Mouse (Mus musculus) stomach, embryonic 15.5 days (tissue): ENCODE measurements around the gene Th. TPM values are rescaled to one million over a fixed set of nuclear protein-coding genes. Genes with fewer than 3 reads are reported as not detected.

Experiments used
- ATAC-seq: fragments of 200-750 bp; cut with Nextera tagmentation; 2 replicates; pipeline ENCODE4 v1.8.0; 2017; ENCODE audit warnings: low read depth, moderate number of reproducible peaks, moderate TSS enrichment; ENCODE audit not compliant: insufficient read depth, low FRiP score
- H3K27ac ChIP-seq: fragments of 300-500 bp; sonication (generic); 2 replicates; pipeline ENCODE4 v1.5.1; 2015; ENCODE audit warnings: mild to moderate bottlenecking, inconsistent platforms
- H3K27me3 ChIP-seq: fragments of 300-500 bp; sonication (generic); replicated peaks from 2 replicates; pipeline ENCODE4 v1.6.1; 2015; ENCODE audit warnings: inconsistent platforms
- H3K36me3 ChIP-seq: fragments of 300-500 bp; sonication (generic); 2 replicates; pipeline ENCODE4 v1.6.1; 2015; ENCODE audit warnings: inconsistent platforms
- H3K4me1 ChIP-seq: fragments of 300-500 bp; sonication (generic); 2 replicates; pipeline ENCODE4 v1.6.1; 2015; ENCODE audit warnings: inconsistent platforms
- H3K4me2 ChIP-seq: fragments of 300-500 bp; sonication (generic); 2 replicates; pipeline ENCODE4 v1.6.1; 2015; ENCODE audit warnings: mild to moderate bottlenecking, inconsistent platforms
- H3K4me3 ChIP-seq: fragments of 300-500 bp; sonication (generic); replicated peaks from 2 replicates; pipeline ENCODE4 v1.5.1; 2015; ENCODE audit warnings: inconsistent platforms
- H3K9ac ChIP-seq: fragments of 300-500 bp; sonication (generic); 2 replicates; pipeline ENCODE4 v1.6.1; 2015; ENCODE audit warnings: inconsistent platforms
- H3K9me3 ChIP-seq: fragments of 300-500 bp; sonication (generic); 2 replicates; pipeline ENCODE4 v1.6.1; 2016; ENCODE audit warnings: inconsistent platforms
- WGBS: fragments of 180-500 bp; shearing (Covaris S2); methylation state at CpG from one replicate; pipeline ENCODE4 v1.1.7; 2015; 5-methylcytosine and 5-hydroxymethylcytosine counted together
- polyA plus RNA-seq: library from polyadenylated mRNA; unstranded; fragments of >200 nt; fragmentation: Nextera tagmentation; extraction: Ambion mirVana; gene quantifications from 2 replicates; pipeline ENCODE4 v1.2.1, GENCODE M21; 2015

The Th gene
- 3.4 and 5.7 TPM in 2 replicates for polyA plus RNA-seq

- no peak for ATAC-seq
- no peak within 1 kb of the TSS for H3K4me3 ChIP-seq
- H3K4me1 ChIP-seq: 0 out of 2 replicates have a peak, but pooled peaks cover 5% of the 10 kb centered on the region
- no peaks in the 10 kb centered on the region for H3K36me3 ChIP-seq
- no peaks in the 10 kb centered on the region for H3K27me3 ChIP-seq
- H3K27ac ChIP-seq: peak within 1 kb of the TSS; percentile 55; the same call in 1 of the 2 replicates
- no peaks in the 10 kb centered on the region for H3K9me3 ChIP-seq
- WGBS: 78% methylated on average over 3 of the region's 3 CpGs
- H3K9ac ChIP-seq: no peak within 1 kb of the TSS
- no peak within 1 kb of the TSS for H3K4me2 ChIP-seq
These were observed at the start of gene Th for GRCm38 (mm10) chr7:142931028-142931427. Th (minus strand) TSS chr7:142931128.

GRCm38 (mm10) chr7:142968809-142969511, 38.0 kb upstream of the Th start, which contains the start of gene Ascl2:
Ascl2 (minus strand) TSS chr7:142969264.
- H3K4me3 ChIP-seq: peak within 1 kb of the TSS; percentile 48
- no peaks in the 10 kb centered on the region for H3K36me3 ChIP-seq
- H3K27ac ChIP-seq: peak within 1 kb of the TSS; percentile 76
- H3K4me1 ChIP-seq: peaks cover 20% of the 10 kb centered on the region
- peak within 1 kb of the TSS; percentile 100 for H3K4me2 ChIP-seq
- H3K9ac ChIP-seq: peak within 1 kb of the TSS; percentile 29; the same call in 1 of the 2 replicates
- H3K27me3 ChIP-seq: peaks cover 58% of the 10 kb centered on the region
- H3K9me3 ChIP-seq: no peaks in the 10 kb centered on the region
- 0 out of 2 replicates have a peak, but pooled peaks have one; percentile 8 for ATAC-seq
- WGBS: under 1% methylated on average over 51 of the region's 51 CpGs

- H3K9me3 ChIP-seq: no peaks in the 10 kb centered on the region
- ATAC-seq: peak; percentile 32; the same call in 1 of the 2 replicates
- H3K27me3 ChIP-seq: peaks cover 58% of the 10 kb centered on the region
- under 1% methylated on average over 89 of the region's 90 CpGs for WGBS
- H3K9ac ChIP-seq: peak overlapping the region; percentile 29; the same call in 1 of the 2 replicates
- peaks cover 20% of the 10 kb centered on the region for H3K4me1 ChIP-seq
- no peaks in the 10 kb centered on the region for H3K36me3 ChIP-seq
- H3K27ac ChIP-seq: peak overlapping the region; percentile 76
- H3K4me2 ChIP-seq: peak overlapping the region; percentile 100
- H3K4me3 ChIP-seq: peak overlapping the region; percentile 48
These were observed 37.2 kb upstream of the Th start for GRCm38 (mm10) chr7:142967884-142968808.

DNA sequence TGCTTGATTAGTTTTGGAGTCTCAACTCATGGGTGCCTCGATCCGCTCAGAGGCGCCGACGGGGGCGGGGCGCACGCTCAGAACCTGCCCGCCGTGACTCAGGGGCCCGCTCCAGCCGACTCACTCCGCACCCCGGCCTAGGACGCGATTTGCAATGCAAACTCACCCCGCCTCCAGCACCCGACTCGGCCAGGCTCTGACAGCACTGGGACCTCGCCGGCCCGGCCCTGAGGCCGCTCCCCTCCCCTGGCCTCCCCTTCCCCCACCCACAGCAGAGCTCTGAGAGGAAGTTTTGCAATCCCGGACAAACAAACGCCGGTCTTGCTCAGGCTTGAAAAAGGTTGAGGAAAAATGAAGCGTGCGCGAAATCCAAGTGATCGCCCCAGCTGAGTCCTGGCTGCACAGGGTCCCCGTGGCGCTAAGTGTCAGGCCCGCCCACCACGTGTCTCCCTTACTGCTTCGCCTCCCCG, 36.5 kb upstream of the Th start:
- under 1% methylated on average over 31 of the region's 36 CpGs for WGBS
- H3K4me1 ChIP-seq: peaks cover 20% of the 10 kb centered on the region
- peak overlapping the region; percentile 100 for H3K4me2 ChIP-seq
- peak overlapping the region; percentile 48 for H3K4me3 ChIP-seq
- H3K27me3 ChIP-seq: peaks cover 58% of the 10 kb centered on the region
- peak; percentile 80 for ATAC-seq
- H3K27ac ChIP-seq: peak overlapping the region; percentile 76
- 0 out of 2 replicates have a peak overlapping the region, but pooled peaks have one; percentile 29 for H3K9ac ChIP-seq
- no peaks in the 10 kb centered on the region for H3K36me3 ChIP-seq
- no peaks in the 10 kb centered on the region for H3K9me3 ChIP-seq

DNA sequence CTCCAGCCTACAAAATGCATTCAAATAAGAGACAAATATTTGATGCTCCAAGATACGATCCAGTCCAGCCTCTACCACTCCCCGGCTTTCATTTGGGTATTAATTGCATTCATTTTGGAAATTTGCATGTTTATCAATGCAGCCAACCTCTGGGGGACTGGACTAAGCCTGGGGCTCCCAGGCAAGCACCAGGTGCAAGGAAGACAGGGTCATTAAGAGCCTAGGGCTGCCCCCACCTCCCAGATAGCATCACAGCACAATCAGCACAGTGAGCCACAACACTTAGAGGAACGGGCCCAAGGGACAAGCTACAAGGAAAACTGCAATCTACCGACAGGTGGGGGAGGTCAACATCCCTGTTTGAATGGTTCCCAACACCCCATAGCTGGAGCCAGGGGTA, 28.8 kb upstream of the Th start:
- ATAC-seq: no peak
- no peak overlapping the region for H3K4me2 ChIP-seq
- no peak overlapping the region for H3K4me3 ChIP-seq
- 79% methylated on average over 4 of the region's 4 CpGs for WGBS
- H3K9ac ChIP-seq: no peak overlapping the region
- no peak overlapping the region for H3K27ac ChIP-seq
- no peaks in the 10 kb centered on the region for H3K4me1 ChIP-seq
- H3K9me3 ChIP-seq: no peaks in the 10 kb centered on the region
- H3K36me3 ChIP-seq: no peaks in the 10 kb centered on the region
- H3K27me3 ChIP-seq: no peaks in the 10 kb centered on the region; the same call in 1 of the 2 replicates

DNA sequence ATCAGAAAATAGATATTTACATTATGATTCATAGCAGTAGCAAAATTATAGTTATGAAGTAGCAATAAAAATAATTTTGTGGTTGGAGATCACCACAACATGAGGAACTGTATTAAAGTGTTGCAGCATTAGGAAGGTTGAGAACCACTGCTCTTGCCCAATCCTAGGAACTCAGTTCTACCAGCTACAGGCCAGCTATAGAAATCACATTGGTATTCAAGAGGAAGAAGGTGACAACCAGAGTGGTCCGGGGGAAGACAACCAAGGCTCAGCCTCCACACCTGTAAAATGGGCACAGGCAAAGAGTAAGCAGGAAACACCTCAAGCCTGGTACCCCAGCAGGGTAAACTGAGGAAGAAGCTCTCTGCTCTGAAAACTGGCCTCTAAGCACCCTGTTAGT, 27.9 kb upstream of the Th start:
- H3K36me3 ChIP-seq: no peaks in the 10 kb centered on the region
- WGBS: 88% methylated on average over 1 of the region's 1 CpGs
- H3K4me3 ChIP-seq: no peak overlapping the region

DNA sequence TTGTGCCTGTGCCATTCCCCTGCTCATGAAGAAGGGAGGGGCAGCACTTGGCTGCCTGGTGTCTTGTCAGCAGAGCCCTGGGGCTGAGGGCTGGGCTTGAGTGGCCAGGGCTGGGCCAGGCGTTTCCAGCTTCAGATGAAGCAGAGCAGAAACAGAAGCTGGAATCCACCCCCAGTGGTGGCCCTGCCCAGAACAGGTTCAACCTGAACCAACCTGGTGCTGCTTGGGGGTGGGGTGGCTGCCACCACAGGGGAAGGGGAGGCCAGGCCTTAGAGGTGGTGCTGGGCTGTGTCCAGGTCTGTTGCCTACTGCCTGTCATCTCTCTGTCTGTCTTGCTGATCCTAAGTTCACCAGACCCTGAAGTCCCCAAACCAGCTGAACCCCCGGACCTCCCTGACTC, 25.1 kb upstream of the Th start:
- ATAC-seq: peak; percentile 43; the same call in 1 of the 2 replicates
- Histone ChIP-seq H3K9me3 (no peaks in the 10 kb centered on the region), H3K27ac (no peak overlapping the region)

More for the DNA sequence above, 27.9 kb upstream of the Th start:
- H3K9me3 ChIP-seq: no peaks in the 10 kb centered on the region
- no peaks in the 10 kb centered on the region for H3K27me3 ChIP-seq
- H3K27ac ChIP-seq: no peak overlapping the region
- no peaks in the 10 kb centered on the region for H3K4me1 ChIP-seq
- H3K4me2 ChIP-seq: no peak overlapping the region
- H3K9ac ChIP-seq: no peak overlapping the region
- no peak for ATAC-seq

DNA sequence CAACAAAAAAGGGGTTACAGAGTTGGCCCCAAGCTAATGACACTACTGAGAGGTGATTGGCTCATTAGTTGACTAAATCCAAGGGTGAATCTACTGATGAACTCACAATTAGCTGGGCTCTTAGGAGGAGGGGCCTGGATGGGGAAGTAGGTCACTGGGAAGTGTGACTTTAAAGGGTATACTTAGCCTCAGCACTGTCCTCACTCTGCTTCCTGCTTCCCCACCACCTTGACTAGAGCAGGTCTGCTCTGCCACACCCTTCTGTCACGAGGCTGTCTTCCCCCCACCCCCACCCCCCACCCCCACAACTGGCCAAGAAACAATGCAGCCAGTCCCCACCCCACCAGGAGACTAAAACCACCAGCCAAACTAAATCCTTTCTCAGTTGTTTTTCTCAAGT, 18.6 kb upstream of the Th start:
- 10% methylated on average over 1 of the region's 1 CpGs for WGBS
- Histone ChIP-seq H3K9ac (no peak overlapping the region), H3K4me2 (no peak overlapping the region), H3K4me1 (no peaks in the 10 kb centered on the region), H3K4me3 (no peak overlapping the region), H3K27ac (no peak overlapping the region), H3K9me3 (no peaks in the 10 kb centered on the region), H3K27me3 (no peaks in the 10 kb centered on the region), H3K36me3 (no peaks in the 10 kb centered on the region)
- ATAC-seq: no peak; the same call in 1 of the 2 replicates

More for the DNA sequence above, 25.1 kb upstream of the Th start:
- H3K4me1 ChIP-seq: no peaks in the 10 kb centered on the region
- no peaks in the 10 kb centered on the region for H3K36me3 ChIP-seq
- WGBS: 70% methylated on average over 2 of the region's 2 CpGs
- no peak overlapping the region for H3K9ac ChIP-seq
- H3K4me3 ChIP-seq: no peak overlapping the region
- H3K4me2 ChIP-seq: no peak overlapping the region
- H3K27me3 ChIP-seq: no peaks in the 10 kb centered on the region

GRCm38 (mm10) chr7:142937631-142938030, 6.7 kb upstream of the Th start:
- Histone ChIP-seq H3K27me3 (no peaks in the 10 kb centered on the region), H3K9me3 (no peaks in the 10 kb centered on the region), H3K4me2 (no peak overlapping the region), H3K36me3 (no peaks in the 10 kb centered on the region), H3K4me3 (no peak overlapping the region), H3K4me1 (no peaks in the 10 kb centered on the region), H3K27ac (no peak overlapping the region), H3K9ac (no peak overlapping the region)
- ATAC-seq: no peak

DNA sequence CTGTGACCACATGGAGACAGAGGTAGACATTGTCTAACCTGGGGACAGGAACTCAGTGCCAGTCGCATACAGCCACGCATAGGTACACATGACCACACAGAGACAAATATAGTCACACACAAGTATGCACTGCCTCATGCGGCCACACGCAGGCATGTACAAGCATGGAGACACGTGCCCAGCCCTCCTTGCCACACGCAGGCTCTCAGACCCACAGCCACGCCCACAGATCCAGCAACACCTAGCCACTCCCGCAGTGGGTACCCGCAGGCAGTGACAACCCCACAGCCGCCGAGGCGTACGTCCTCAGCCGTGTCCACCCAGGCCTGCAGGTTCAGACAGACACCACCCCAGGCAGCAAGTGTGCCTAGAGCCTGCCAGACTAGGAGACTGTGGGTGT, 4.8 kb upstream of the Th start:
- no peak overlapping the region for H3K4me3 ChIP-seq
- peak; percentile 24; the same call in 1 of the 2 replicates for ATAC-seq
- WGBS: 81% methylated on average over 14 of the region's 14 CpGs

DNA sequence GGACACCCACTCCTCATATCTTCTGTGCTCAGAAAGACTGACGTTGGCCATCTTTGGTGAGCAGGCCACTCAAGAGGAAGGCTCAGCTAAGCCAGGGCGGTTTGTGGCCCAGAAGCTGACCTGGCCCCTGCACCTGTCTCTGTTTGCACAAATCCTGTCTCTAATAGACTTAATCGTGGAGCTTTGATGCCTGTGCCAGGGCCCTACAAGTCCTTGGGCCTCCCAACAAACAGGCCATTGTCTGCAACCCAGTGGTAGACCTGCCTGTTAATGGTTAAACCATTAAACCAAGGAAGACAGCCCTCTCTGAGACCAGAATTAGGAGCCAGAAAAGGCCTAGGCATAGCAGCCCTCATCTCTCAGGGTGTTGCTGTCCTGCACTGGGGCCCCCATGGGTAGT, 1.5 kb upstream of the Th start:
- peak; percentile 73 for ATAC-seq
- 0 out of 2 replicates have a peak, but pooled peaks cover 4% of the 10 kb centered on the region for H3K4me1 ChIP-seq
- no peaks in the 10 kb centered on the region for H3K36me3 ChIP-seq
- no peak overlapping the region for H3K9ac ChIP-seq
- 62% methylated on average over 3 of the region's 3 CpGs for WGBS
- no peak overlapping the region for H3K4me3 ChIP-seq
- H3K9me3 ChIP-seq: no peaks in the 10 kb centered on the region
- peak overlapping the region; percentile 55; the same call in 1 of the 2 replicates for H3K27ac ChIP-seq
- H3K4me2 ChIP-seq: no peak overlapping the region
- H3K27me3 ChIP-seq: no peaks in the 10 kb centered on the region

More for the DNA sequence above, 4.8 kb upstream of the Th start:
- no peaks in the 10 kb centered on the region for H3K9me3 ChIP-seq
- no peaks in the 10 kb centered on the region for H3K27me3 ChIP-seq
- H3K4me2 ChIP-seq: no peak overlapping the region
- H3K4me1 ChIP-seq: 0 out of 2 replicates have a peak, but pooled peaks cover 3% of the 10 kb centered on the region
- H3K9ac ChIP-seq: no peak overlapping the region
- no peaks in the 10 kb centered on the region for H3K36me3 ChIP-seq
- H3K27ac ChIP-seq: no peak overlapping the region
